Mouse (Mus musculus) adrenal gland, adult 2 months (tissue): ENCODE data around the gene Plscr5. TPM values are rescaled to one million over a fixed set of nuclear protein-coding genes. Genes with fewer than 3 reads are reported as not detected.
"Not testable (repeated sequence)": the region's sequence is repeated elsewhere in the genome, so short reads cannot be mapped to it uniquely, and the experiment has no call there.

Experiments used
- DNase-seq: peaks from one replicate; pipeline ENCODE4 v3.0.0; 2021
- long read RNA-seq: library from polyadenylated mRNA; stranded (forward); transcript quantifications from one replicate; pipeline ENCODE4 v2.0.0, GENCODE M21; 2021
- polyA plus RNA-seq: library from polyadenylated mRNA; depleted of rRNA; stranded (reverse); fragments of >200 nt; gene quantifications from 2 replicates; pipeline ENCODE4 v1.2.3, GENCODE M21; 2012; rRNA removed
- total RNA-seq, 2 experiments: library from RNA; stranded (reverse); gene quantifications; 2 replicates each; pipeline ENCODE4 v1.2.3; 2021

Gene Plscr5
- total RNA-seq (not detected), polyA plus RNA-seq (not detected in 2 replicates)
- long read RNA-seq, result 0 reads

DNA sequence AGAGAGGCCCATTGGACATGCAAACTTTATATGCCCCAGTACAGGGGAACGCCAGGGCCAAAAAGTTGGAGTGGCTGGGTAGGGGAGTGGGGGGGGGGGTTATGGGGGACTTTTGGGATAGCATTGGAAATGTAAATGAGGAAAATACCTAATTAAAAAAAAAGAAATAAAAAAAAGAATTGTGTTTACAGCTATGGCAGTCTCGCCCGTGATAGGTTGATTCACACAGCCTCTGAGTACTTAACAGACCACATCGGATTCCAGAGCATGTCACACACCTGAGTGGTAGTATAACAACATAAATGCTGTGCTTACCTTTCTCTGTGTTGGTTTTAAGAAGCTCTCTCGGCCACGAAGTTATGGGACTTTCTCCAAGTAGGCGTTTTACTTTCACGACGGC, at the start of gene Plscr5:
Gene Plscr5, plus strand, starts transcription at position 301 of the 400 bp plus-strand sequence.
- not testable (repeated sequence) for DNase-seq

DNA sequence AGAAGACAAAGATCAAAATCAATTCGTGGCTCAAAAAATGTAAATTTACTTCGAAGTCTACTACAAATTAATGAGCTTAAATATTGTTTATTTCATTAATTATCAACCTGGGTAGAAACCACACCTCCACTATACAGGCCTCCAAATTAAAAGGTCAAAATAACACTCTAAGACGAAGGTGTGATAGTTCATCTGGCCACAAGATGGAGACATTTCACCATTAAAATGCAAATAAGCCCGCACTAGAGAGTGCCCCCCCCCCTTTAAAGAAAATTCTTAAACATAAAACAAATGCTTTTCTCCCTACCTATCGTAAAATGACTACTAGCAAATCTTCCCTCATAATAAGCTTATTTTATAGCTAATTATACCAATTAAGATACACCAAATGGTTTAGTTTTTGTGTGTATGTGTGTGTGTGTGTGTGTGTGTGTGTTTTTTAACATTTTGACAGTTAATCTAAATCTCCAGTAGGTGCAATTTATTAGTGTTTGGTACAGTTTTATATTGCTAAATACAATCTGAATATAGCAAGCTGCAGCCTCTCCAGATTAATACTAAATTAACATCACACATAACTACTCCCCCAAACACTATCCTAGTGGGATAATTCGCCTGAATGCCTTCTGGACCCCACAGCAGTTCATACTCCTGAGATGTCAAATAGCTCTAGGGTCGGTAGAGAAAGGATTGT, 45.0 kb upstream of the Plscr5 start:
- DNase-seq, result no peak

GRCm38 (mm10) chr9:92162213-92162612, 30.5 kb upstream of the Plscr5 start:
- no peak for DNase-seq

DNA sequence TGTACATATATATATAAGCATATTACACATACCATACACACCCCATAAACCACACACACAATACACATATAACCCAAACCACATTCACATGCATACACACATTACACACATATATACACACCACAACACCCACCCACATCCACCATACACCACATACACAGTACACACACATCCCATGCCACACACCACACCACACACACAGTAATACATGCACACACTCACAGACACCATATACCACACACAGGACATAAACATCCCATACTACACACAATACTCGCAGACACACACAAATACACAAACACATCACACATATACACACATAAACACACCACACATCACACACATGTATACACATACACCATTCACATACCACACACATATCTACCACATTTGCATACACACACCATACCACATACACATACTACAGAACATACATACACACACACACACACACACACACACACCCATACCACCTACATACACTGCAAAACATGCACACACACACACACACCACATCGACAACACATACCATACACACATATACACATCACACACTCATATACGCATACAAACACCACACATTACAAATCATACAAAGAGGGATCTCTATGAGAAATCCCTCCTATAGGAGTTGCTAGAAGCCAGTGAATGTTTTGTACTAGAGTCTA, 19.3 kb upstream of the Plscr5 start:
- DNase-seq, result no peak

- peak; percentile 67 for DNase-seq
Observed at GRCm38 (mm10) chr9:92174176-92175075, 18.3 kb upstream of the Plscr5 start.

GRCm38 (mm10) chr9:92178861-92179469, 13.8 kb upstream of the Plscr5 start:
- DNase-seq, result no peak

- DNase-seq, result no peak
Observed at GRCm38 (mm10) chr9:92191295-92191694, 1.4 kb upstream of the Plscr5 start.

DNA sequence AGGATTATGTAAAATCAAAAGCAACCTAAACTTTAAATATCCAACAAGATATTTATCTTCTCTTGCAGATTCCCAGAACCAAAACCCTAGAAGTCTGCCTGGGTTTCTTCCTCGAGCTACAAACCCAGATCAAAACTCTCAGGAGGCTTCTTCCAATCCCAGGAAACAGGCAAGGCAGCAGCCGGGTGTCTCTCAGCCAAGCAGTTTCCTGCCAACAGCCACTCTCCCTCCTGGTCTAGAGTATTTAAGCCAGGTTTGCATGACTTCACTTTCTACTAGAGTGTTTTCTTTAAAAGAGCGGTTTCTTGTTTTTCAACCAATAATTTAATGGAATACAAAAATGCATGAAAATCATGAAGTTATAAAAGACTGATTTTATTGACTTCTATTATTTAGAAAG, 5.7 kb downstream of the Plscr5 start:
- DNase-seq, result no peak

DNA sequence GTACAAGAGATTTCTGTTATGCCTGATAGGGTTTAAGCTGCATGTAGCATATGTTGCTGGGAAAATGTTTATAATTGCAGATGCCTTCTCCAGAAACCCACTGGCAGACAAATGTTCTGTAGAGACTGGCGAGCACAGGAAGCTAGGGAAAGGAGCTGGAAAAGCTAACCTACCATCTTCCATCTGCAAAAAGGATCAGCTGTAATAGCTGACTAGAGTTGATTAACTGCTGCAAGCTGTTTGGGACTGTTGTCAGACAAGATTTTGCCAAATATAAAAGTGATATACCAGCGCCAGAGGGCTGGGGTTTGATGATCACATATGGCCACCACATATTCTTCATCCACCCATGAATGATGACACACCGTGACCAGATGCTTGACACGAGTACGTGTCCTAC, 6.8 kb downstream of the Plscr5 start:
- no peak for DNase-seq

- no peak for DNase-seq
Observed at GRCm38 (mm10) chr9:92204397-92204796, 11.7 kb downstream of the Plscr5 start.

GRCm38 (mm10) chr9:92207307-92207706, 14.6 kb downstream of the Plscr5 start:
- DNase-seq, result peak; percentile 25

DNA sequence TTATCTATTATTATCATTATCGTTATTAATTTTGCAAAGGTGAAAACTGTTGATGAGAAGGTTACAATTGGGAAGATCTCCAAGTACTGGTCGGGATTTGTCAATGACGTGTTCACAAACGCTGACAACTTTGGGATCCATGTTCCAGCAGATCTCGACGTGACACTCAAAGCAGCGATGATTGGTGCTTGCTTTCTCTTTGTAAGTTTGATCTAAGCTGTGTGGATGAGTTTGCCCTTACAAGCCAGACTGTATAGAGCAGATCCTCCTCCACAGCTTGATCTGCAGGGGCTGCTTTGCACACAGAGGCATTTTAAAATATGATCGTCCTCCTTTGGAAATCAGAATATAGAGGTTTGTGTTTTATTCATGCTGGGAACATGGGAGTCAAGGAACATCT, 15.0 kb downstream of the Plscr5 start:
- DNase-seq, result no peak

- no peak for DNase-seq
Observed at GRCm38 (mm10) chr9:92209850-92210249, 17.1 kb downstream of the Plscr5 start.

- no peak for DNase-seq
Observed at GRCm38 (mm10) chr9:92210386-92210967, 17.7 kb downstream of the Plscr5 start.

DNA sequence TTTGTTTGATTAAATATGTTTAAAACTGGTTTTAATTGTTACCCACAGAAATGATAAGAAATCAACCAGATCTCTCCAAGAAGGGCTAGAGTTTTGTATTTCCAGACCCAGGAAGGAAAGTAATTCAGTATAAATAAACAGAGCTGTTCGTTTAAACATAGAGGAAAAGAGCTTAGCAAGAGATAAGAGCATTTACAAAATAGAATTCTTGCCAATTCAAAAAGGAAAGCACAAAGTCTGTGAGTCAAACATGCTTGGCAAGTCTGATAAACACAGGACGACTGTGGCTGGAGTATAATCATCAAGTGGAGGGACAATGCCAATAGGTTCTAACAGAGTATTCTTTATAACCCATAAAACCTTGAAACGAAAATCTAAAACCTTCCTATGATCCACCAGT, 18.3 kb downstream of the Plscr5 start:
- DNase-seq, result no peak

DNA sequence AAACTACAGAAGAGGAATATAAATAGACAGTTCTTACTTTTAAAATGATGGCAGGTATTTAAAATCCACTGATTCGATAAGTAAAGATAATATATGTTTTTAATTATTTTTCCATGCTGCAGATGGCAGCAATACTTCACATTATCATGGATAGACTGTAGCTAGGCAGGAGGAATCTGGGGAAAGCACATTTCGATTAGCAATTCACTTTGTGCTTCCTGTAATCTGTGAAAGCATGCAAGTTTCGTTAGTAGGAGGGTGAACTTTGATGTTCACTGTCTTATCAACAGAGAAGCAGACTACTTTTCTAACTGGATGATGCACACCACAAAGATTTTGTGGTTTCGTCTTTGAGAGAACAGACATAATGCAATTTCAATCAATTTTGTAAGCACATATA, 24.7 kb downstream of the Plscr5 start:
- no peak for DNase-seq

DNA sequence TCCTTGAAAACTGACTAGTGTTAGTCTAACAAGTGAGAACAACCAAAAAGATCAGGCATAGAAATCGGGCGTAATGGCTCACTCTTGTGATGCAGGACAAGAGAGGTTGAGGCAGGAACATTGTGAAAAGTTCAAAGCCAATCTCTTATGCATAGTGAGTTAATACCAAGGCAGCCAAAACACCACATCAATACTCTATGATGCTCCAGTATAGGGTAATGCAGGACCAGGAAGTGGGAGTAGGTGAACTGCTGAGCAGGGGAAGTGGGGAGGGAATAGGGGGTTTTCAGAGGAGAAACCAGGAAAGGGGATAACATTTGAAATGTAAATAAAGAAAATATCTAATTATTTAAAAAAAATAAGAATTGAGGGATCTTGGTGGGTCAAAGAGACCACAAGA, 25.2 kb downstream of the Plscr5 start:
- no peak for DNase-seq

DNA sequence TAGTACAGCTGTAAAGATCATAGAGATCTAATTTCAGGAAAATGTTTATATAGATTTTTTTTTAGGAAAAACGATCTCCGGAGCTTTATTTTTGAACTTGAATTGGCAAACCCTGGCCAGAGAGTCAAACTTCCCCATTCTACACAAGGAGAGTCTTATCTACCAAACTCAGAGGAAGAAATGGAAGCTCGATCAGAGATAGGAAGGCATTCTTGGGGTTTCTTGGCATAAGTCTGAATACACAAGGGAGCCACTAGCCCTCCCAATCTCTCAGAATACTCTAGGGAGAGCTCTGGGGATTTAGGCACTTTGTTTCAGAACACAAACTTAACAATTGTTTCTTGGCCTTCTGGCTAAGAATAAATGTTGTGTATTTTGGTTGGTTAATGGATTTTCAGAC, 27.4 kb downstream of the Plscr5 start:
- no peak for DNase-seq

- DNase-seq, result no peak
Observed at GRCm38 (mm10) chr9:92221480-92221879, 28.7 kb downstream of the Plscr5 start.

GRCm38 (mm10) chr9:92224598-92225231, 32.0 kb downstream of the Plscr5 start:
- peak; percentile 20 for DNase-seq

GRCm38 (mm10) chr9:92226127-92226655, 33.5 kb downstream of the Plscr5 start:
- peak; percentile 14 for DNase-seq
